Mouse (Mus musculus) MEL (cell line): ENCODE data around the gene Zfp367. TPM values are rescaled to one million over a fixed set of nuclear protein-coding genes. Genes with fewer than 3 reads are reported as not detected.

ENCODE experiments used
- DNase-seq: peaks from one replicate; pipeline ENCODE4 v3.0.0; 2011; ENCODE audit warnings: low read depth, low spot score
- H3K27ac ChIP-seq: 2 replicates; pipeline ENCODE4 v1.5.1; 2012; ENCODE audit warnings: low read depth, mild to moderate bottlenecking, control low read depth, low read length, moderate library complexity; ENCODE audit not compliant: control insufficient read depth
- H3K27me3 ChIP-seq, 2 experiments: fragments of 150-350 bp in 1 of 2; sonication (generic) in 1 of 2; 2 replicates each; pipeline ENCODE4 v1.6.1; 2012; ENCODE audit warnings: low read length in 2 of 2, mild to moderate bottlenecking in 2 of 2, improper control_type of control experiment in 1 of 2, moderate library complexity in 1 of 2; ENCODE audit not compliant: insufficient read depth in 2 of 2, control insufficient read depth in 1 of 2
- H3K36me3 ChIP-seq, 2 experiments: 2 replicates each; pipeline ENCODE4 v1.6.1; 2012 to 2014; ENCODE audit warnings: low read length in 2 of 2, improper control_type of control experiment in 1 of 2, inconsistent platforms in 1 of 2, mild to moderate bottlenecking in 1 of 2; ENCODE audit not compliant: insufficient read depth in 2 of 2, control insufficient read depth in 1 of 2
- H3K4me1 ChIP-seq, 2 experiments: fragments of 150-350 bp in 1 of 2; sonication (generic) in 1 of 2; 2 replicates each; pipeline ENCODE4 v1.6.1; 2012; ENCODE audit warnings: low read length in 2 of 2, improper control_type of control experiment in 1 of 2, mild to moderate bottlenecking in 1 of 2; ENCODE audit not compliant: insufficient read depth in 2 of 2, control insufficient read depth in 1 of 2
- H3K4me3 ChIP-seq, 2 experiments: fragments of 150-350 bp in 1 of 2; sonication (generic) in 1 of 2; 2 replicates each; pipeline ENCODE4 v1.5.1; 2012; ENCODE audit warnings: low read depth in 2 of 2, low read length in 2 of 2, mild to moderate bottlenecking in 2 of 2, moderate library complexity in 2 of 2, control low read depth in 1 of 2, improper control_type of control experiment in 1 of 2; ENCODE audit not compliant: control insufficient read depth in 1 of 2, insufficient read depth in 1 of 2
- H3K79me2 ChIP-seq: 2 replicates; pipeline ENCODE4 v1.6.1; 2012; ENCODE audit warnings: mild to moderate bottlenecking, low read length, moderate library complexity; ENCODE audit not compliant: control insufficient read depth, poor library complexity, insufficient read depth
- H3K9ac ChIP-seq: 2 replicates; pipeline ENCODE4 v1.6.1; 2012; ENCODE audit warnings: low read depth, mild to moderate bottlenecking, control low read depth, low read length, moderate library complexity; ENCODE audit not compliant: control insufficient read depth, poor library complexity, severe bottlenecking
- H3K9me3 ChIP-seq: fragments of 150-350 bp; sonication (generic); replicated peaks from 2 replicates; pipeline ENCODE4 v1.6.1; 2012; ENCODE audit warnings: mild to moderate bottlenecking, low read length, improper control_type of control experiment, moderate library complexity; ENCODE audit not compliant: insufficient read depth
- CTCF ChIP-seq, 3 experiments: IDR thresholded peaks in 2 of 3; conservative IDR thresholded peaks in 1 of 3; 2 replicates each; pipeline ENCODE4 v1.5.1; 2011 to 2012; ENCODE audit warnings: low read length in 3 of 3, low read depth in 2 of 3, mild to moderate bottlenecking in 2 of 3, improper control_type of control experiment in 1 of 3, inconsistent platforms in 1 of 3, mixed read lengths in 1 of 3, moderate library complexity in 1 of 3; ENCODE audit not compliant: control insufficient read depth in 1 of 3, insufficient read depth in 1 of 3, poor library complexity in 1 of 3, severe bottlenecking in 1 of 3
- ELF1 ChIP-seq: IDR thresholded peaks from 2 replicates; pipeline ENCODE4 v1.6.1; 2014; ENCODE audit warnings: low read depth, mild to moderate bottlenecking, inconsistent platforms, low read length, improper control_type of control experiment, moderate library complexity
- EP300 ChIP-seq, 2 experiments: IDR thresholded peaks; 2 replicates each; pipeline ENCODE4 v1.6.1; 2011; ENCODE audit warnings: improper control_type of control experiment in 2 of 2, low read length in 2 of 2, low read depth in 1 of 2, mild to moderate bottlenecking in 1 of 2
- ETS1 ChIP-seq: IDR thresholded peaks from 2 replicates; pipeline ENCODE4 v1.6.1; 2012; ENCODE audit warnings: low read depth, mild to moderate bottlenecking, inconsistent platforms, low read length, improper control_type of control experiment, moderate library complexity
- GABPA ChIP-seq: IDR thresholded peaks from 2 replicates; pipeline ENCODE4 v1.6.1; 2012; ENCODE audit warnings: low read depth, mild to moderate bottlenecking, inconsistent platforms, low read length, improper control_type of control experiment, moderate library complexity
- GATA1 ChIP-seq: IDR thresholded peaks from 2 replicates; pipeline ENCODE4 v1.6.1; 2011; ENCODE audit warnings: low read depth, low read length, improper control_type of control experiment
- HCFC1 ChIP-seq: IDR thresholded peaks from 2 replicates; pipeline ENCODE4 v1.6.1; 2012; ENCODE audit warnings: low read depth, mild to moderate bottlenecking, inconsistent platforms, low read length, improper control_type of control experiment, moderate library complexity
- JUND ChIP-seq: IDR thresholded peaks from 2 replicates; pipeline ENCODE4 v1.6.1; 2011; ENCODE audit warnings: low read depth, mild to moderate bottlenecking, improper control_type of control experiment, low read length
- KAT2A ChIP-seq: conservative IDR thresholded peaks from 2 replicates; pipeline ENCODE4 v1.6.1; 2012; ENCODE audit warnings: low read depth, low read length, improper control_type of control experiment, inconsistent platforms
- MEF2A ChIP-seq: IDR thresholded peaks from 2 replicates; pipeline ENCODE4 v1.6.1; 2014; ENCODE audit warnings: low read depth, mild to moderate bottlenecking, inconsistent platforms, low read length, improper control_type of control experiment; ENCODE audit not compliant: poor library complexity, insufficient replicate concordance, severe bottlenecking; ENCODE audit errors: extremely low read depth
- MYB ChIP-seq: IDR thresholded peaks from 2 replicates; pipeline ENCODE4 v1.6.1; 2011; ENCODE audit warnings: mild to moderate bottlenecking, low read depth, low read length, improper control_type of control experiment
- MYC ChIP-seq: IDR thresholded peaks from 2 replicates; pipeline ENCODE4 v1.6.1; 2011; ENCODE audit warnings: low read depth, mild to moderate bottlenecking, low read length, improper control_type of control experiment, moderate library complexity
- NELFE ChIP-seq: IDR thresholded peaks from 2 replicates; pipeline ENCODE4 v1.6.1; 2011; ENCODE audit warnings: low read depth, low read length, improper control_type of control experiment
- NRF1 ChIP-seq: IDR thresholded peaks from 2 replicates; pipeline ENCODE4 v1.6.1; 2014; ENCODE audit warnings: low read depth, mild to moderate bottlenecking, inconsistent platforms, low read length, improper control_type of control experiment, moderate library complexity; ENCODE audit not compliant: poor library complexity, insufficient read depth, severe bottlenecking
- POLR2AphosphoS5 ChIP-seq: IDR thresholded peaks from 2 replicates; pipeline ENCODE4 v1.6.1; 2012; ENCODE audit warnings: low read depth, borderline replicate concordance, mild to moderate bottlenecking, inconsistent platforms, low read length, moderate library complexity, mixed read lengths
- RCOR1 ChIP-seq: IDR thresholded peaks from 2 replicates; pipeline ENCODE4 v1.6.1; 2012; ENCODE audit warnings: low read depth, mild to moderate bottlenecking, inconsistent platforms, low read length, improper control_type of control experiment
- SIN3A ChIP-seq: IDR thresholded peaks from 2 replicates; pipeline ENCODE4 v1.6.1; 2012; ENCODE audit warnings: low read length, improper control_type of control experiment, inconsistent platforms
- TAL1 ChIP-seq: IDR thresholded peaks from 2 replicates; pipeline ENCODE4 v1.6.1; 2012; ENCODE audit warnings: mild to moderate bottlenecking, inconsistent platforms, low read length, moderate library complexity, mixed read lengths
- TBP ChIP-seq: IDR thresholded peaks from 2 replicates; pipeline ENCODE4 v1.8.0; 2011; ENCODE audit warnings: low read depth, low read length, improper control_type of control experiment
- UBTF ChIP-seq: IDR thresholded peaks from 2 replicates; pipeline ENCODE4 v1.6.1; 2012; ENCODE audit warnings: low read depth, mild to moderate bottlenecking, inconsistent platforms, low read length, improper control_type of control experiment, moderate library complexity, borderline replicate concordance; ENCODE audit not compliant: insufficient read depth
- USF2 ChIP-seq, 2 experiments: IDR thresholded peaks; 2 replicates each; pipeline ENCODE4 v1.6.1; 2011 to 2012; ENCODE audit warnings: improper control_type of control experiment in 2 of 2, low read length in 2 of 2, borderline replicate concordance in 1 of 2, inconsistent platforms in 1 of 2, low read depth in 1 of 2, mild to moderate bottlenecking in 1 of 2; ENCODE audit not compliant: insufficient read depth in 1 of 2
- ZKSCAN1 ChIP-seq: IDR thresholded peaks from 2 replicates; pipeline ENCODE4 v1.6.1; 2012; ENCODE audit warnings: low read depth, mild to moderate bottlenecking, inconsistent platforms, low read length, improper control_type of control experiment, moderate library complexity
- ZMIZ1 ChIP-seq: IDR thresholded peaks from 2 replicates; pipeline ENCODE4 v1.6.1; 2012; ENCODE audit warnings: low read depth, mild to moderate bottlenecking, inconsistent platforms, low read length, improper control_type of control experiment, moderate library complexity
- ZNF384 ChIP-seq: IDR thresholded peaks from 2 replicates; pipeline ENCODE4 v1.6.1; 2012; ENCODE audit warnings: low read depth, mild to moderate bottlenecking, inconsistent platforms, low read length, improper control_type of control experiment
- polyA plus RNA-seq, 2 experiments: library from polyadenylated mRNA; stranded (reverse) in 1 of 2; unstranded in 1 of 2; fragments of >175 nt in 1 of 2; fragments of >200 nt in 1 of 2; gene quantifications; 2 replicates each; pipeline versions ENCODE4 v1.2.1 to v1.2.4; 2012; ENCODE audit warnings: low replicate concordance in 2 of 2, low read depth in 1 of 2; ENCODE audit not compliant: insufficient read length in 2 of 2, insufficient read depth in 1 of 2, missing spikeins in 1 of 2
- total RNA-seq: library from RNA; depleted of rRNA; stranded (reverse); fragments of 300-350 nt; gene quantifications from 2 replicates; pipeline ENCODE4 v1.2.3, GENCODE M21; 2012

Zfp367 gene
- total and polyA plus RNA-seq, 3 experiments = 23.4 to 28.4 TPM; not detected in 1

- DNase-seq = no peak
- Histone ChIP-seq H3K4me3 (no peak overlapping the region), H3K9ac (no peak overlapping the region), H3K79me2 (no peaks in the 10 kb centered on the region), H3K27me3 (no peaks in the 10 kb centered on the region), H3K4me1 (no peaks in the 10 kb centered on the region), H3K27ac (no peak overlapping the region), H3K9me3 (no peaks in the 10 kb centered on the region), H3K36me3 (no peaks in the 10 kb centered on the region)
- TF ChIP-seq RCOR1 (no peak), ETS1 (no peak), USF2 (IDR thresholded peaks at IDR 0.05; ENCODE audit: borderline replicate concordance in 1 of 2, insufficient read depth in 1 of 2, low read depth in 1 of 2, low read length in 2 of 2) (no peak), JUND (no peak), SIN3A (no peak), CTCF (IDR thresholded peaks at IDR 0.05 in 2 of 3, conservative IDR thresholded peaks at IDR 0.05 in 1 of 3; ENCODE audit: control insufficient read depth in 1 of 3, insufficient read depth in 1 of 3, low read depth in 2 of 3, low read length in 3 of 3, poor library complexity in 1 of 3, severe bottlenecking in 1 of 3) (no peak), KAT2A (no peak), NELFE (no peak), GABPA (no peak), POLR2AphosphoS5 (no peak), ZNF384 (no peak), TAL1 (no peak), GATA1 (no peak), MYB (no peak), ZKSCAN1 (no peak), ELF1 (no peak)
Measured at GRCm38 (mm10) chr13:64108381-64108850, 44.6 kb downstream of the Zfp367 start.

DNA sequence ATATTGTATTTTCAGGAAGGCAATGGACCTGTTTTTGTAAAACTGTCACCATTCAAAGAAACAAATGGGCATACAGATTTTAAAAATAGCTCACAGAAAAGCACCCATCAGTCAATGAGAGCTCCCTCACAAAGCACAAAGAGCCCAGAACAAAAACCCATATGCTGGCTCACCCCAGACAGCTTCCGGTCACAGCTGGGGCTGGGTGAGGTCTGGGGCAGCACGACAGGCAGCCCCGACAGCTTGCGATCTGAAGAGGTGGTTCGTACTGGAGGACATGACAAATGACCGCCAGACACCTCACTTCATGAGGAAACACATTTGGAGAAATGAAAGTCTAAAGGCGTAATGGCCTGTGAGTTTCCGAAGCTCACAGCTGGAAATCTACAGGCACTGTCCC lies 45.5 kb downstream of the Zfp367 start:
- no peaks in the 10 kb centered on the region for H3K9me3 ChIP-seq
- TF ChIP-seq SIN3A (no peak), USF2 (IDR thresholded peaks at IDR 0.05; ENCODE audit: borderline replicate concordance in 1 of 2, insufficient read depth in 1 of 2, low read depth in 1 of 2, low read length in 2 of 2) (no peak), ZMIZ1 (no peak), TBP (no peak), MEF2A (no peak), KAT2A (no peak), ZKSCAN1 (no peak), HCFC1 (no peak), EP300 (IDR thresholded peaks at IDR 0.05; ENCODE audit: low read depth in 1 of 2, low read length in 2 of 2) (no peak), GABPA (no peak), ETS1 (no peak), NRF1 (no peak), UBTF (no peak), MYC (no peak), JUND (no peak)
- H3K4me1 ChIP-seq = no peaks in the 10 kb centered on the region
- no peaks in the 10 kb centered on the region for H3K79me2 ChIP-seq
- no peaks in the 10 kb centered on the region for H3K36me3 ChIP-seq
- H3K9ac ChIP-seq = no peak overlapping the region
- no peak for DNase-seq
- H3K27ac ChIP-seq = no peak overlapping the region
- H3K4me3 ChIP-seq = no peak overlapping the region
- no peaks in the 10 kb centered on the region for H3K27me3 ChIP-seq
